Mouse (Mus musculus): ENCODE results near the gene Slc24a3.

DNA sequence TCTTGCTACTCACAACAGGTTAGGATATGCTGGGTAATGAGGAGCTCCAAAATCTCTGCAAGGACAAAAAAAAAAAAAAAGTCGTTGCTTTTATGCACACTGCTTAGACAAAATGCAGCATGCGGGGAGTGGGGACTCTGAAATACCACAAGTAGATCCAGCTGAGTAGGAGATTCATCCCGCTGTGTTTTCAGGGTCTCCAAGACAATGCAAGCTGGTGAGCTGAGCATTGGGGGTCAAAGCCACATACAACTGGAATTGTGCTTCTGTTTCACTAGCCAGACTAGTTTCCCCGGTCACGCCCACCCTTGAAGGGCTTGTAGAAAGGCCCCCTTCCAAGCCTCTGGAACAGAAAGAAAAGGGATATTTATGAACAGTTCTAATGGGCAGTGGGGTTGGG, 270.8 kb downstream of the Slc24a3 start:
- no peak for TF ChIP-seq MAFK (IDR thresholded peaks at IDR 0.05; ENCODE audit: insufficient read depth, low read depth, low read length)
- TF ChIP-seq HCFC1 (IDR thresholded peaks at IDR 0.05; ENCODE audit: borderline replicate concordance, insufficient read depth, low read length) = no peak
- no peak for TF ChIP-seq CHD2 (IDR thresholded peaks at IDR 0.05; ENCODE audit: low read depth, low read length)
